Mouse (Mus musculus) MEL (cell line): ENCODE results near the gene Il19. TPM values are rescaled to one million over a fixed set of nuclear protein-coding genes. Genes with fewer than 3 reads are reported as not detected.

Experiments used
- DNase-seq: peaks from one replicate; pipeline ENCODE4 v3.0.0; 2011; ENCODE audit warnings: low read depth, low spot score
- H3K27ac ChIP-seq: 2 replicates; pipeline ENCODE4 v1.5.1; 2012; ENCODE audit warnings: low read depth, mild to moderate bottlenecking, control low read depth, low read length, moderate library complexity; ENCODE audit not compliant: control insufficient read depth
- H3K27me3 ChIP-seq, 2 experiments: fragments of 150-350 bp in 1 of 2; sonication (generic) in 1 of 2; 2 replicates each; pipeline ENCODE4 v1.6.1; 2012; ENCODE audit warnings: low read length in 2 of 2, mild to moderate bottlenecking in 2 of 2, improper control_type of control experiment in 1 of 2, moderate library complexity in 1 of 2; ENCODE audit not compliant: insufficient read depth in 2 of 2, control insufficient read depth in 1 of 2
- H3K36me3 ChIP-seq, 2 experiments: 2 replicates each; pipeline ENCODE4 v1.6.1; 2012 to 2014; ENCODE audit warnings: low read length in 2 of 2, improper control_type of control experiment in 1 of 2, inconsistent platforms in 1 of 2, mild to moderate bottlenecking in 1 of 2; ENCODE audit not compliant: insufficient read depth in 2 of 2, control insufficient read depth in 1 of 2
- H3K4me1 ChIP-seq, 2 experiments: fragments of 150-350 bp in 1 of 2; sonication (generic) in 1 of 2; 2 replicates each; pipeline ENCODE4 v1.6.1; 2012; ENCODE audit warnings: low read length in 2 of 2, improper control_type of control experiment in 1 of 2, mild to moderate bottlenecking in 1 of 2; ENCODE audit not compliant: insufficient read depth in 2 of 2, control insufficient read depth in 1 of 2
- H3K4me3 ChIP-seq, 2 experiments: fragments of 150-350 bp in 1 of 2; sonication (generic) in 1 of 2; 2 replicates each; pipeline ENCODE4 v1.5.1; 2012; ENCODE audit warnings: low read depth in 2 of 2, low read length in 2 of 2, mild to moderate bottlenecking in 2 of 2, moderate library complexity in 2 of 2, control low read depth in 1 of 2, improper control_type of control experiment in 1 of 2; ENCODE audit not compliant: control insufficient read depth in 1 of 2, insufficient read depth in 1 of 2
- H3K79me2 ChIP-seq: 2 replicates; pipeline ENCODE4 v1.6.1; 2012; ENCODE audit warnings: mild to moderate bottlenecking, low read length, moderate library complexity; ENCODE audit not compliant: control insufficient read depth, poor library complexity, insufficient read depth
- H3K9ac ChIP-seq: 2 replicates; pipeline ENCODE4 v1.6.1; 2012; ENCODE audit warnings: low read depth, mild to moderate bottlenecking, control low read depth, low read length, moderate library complexity; ENCODE audit not compliant: control insufficient read depth, poor library complexity, severe bottlenecking
- H3K9me3 ChIP-seq: fragments of 150-350 bp; sonication (generic); replicated peaks from 2 replicates; pipeline ENCODE4 v1.6.1; 2012; ENCODE audit warnings: mild to moderate bottlenecking, low read length, improper control_type of control experiment, moderate library complexity; ENCODE audit not compliant: insufficient read depth
- CHD1 ChIP-seq: IDR thresholded peaks from 2 replicates; pipeline ENCODE4 v1.6.1; 2012; ENCODE audit warnings: low read depth, mild to moderate bottlenecking, inconsistent platforms, low read length, improper control_type of control experiment
- CHD2 ChIP-seq: IDR thresholded peaks from 2 replicates; pipeline ENCODE4 v1.6.1; 2011; ENCODE audit warnings: low read length, improper control_type of control experiment
- CTCF ChIP-seq, 3 experiments: IDR thresholded peaks in 2 of 3; conservative IDR thresholded peaks in 1 of 3; 2 replicates each; pipeline ENCODE4 v1.5.1; 2011 to 2012; ENCODE audit warnings: low read length in 3 of 3, low read depth in 2 of 3, mild to moderate bottlenecking in 2 of 3, improper control_type of control experiment in 1 of 3, inconsistent platforms in 1 of 3, mixed read lengths in 1 of 3, moderate library complexity in 1 of 3; ENCODE audit not compliant: control insufficient read depth in 1 of 3, insufficient read depth in 1 of 3, poor library complexity in 1 of 3, severe bottlenecking in 1 of 3
- ELF1 ChIP-seq: IDR thresholded peaks from 2 replicates; pipeline ENCODE4 v1.6.1; 2014; ENCODE audit warnings: low read depth, mild to moderate bottlenecking, inconsistent platforms, low read length, improper control_type of control experiment, moderate library complexity
- ETS1 ChIP-seq: IDR thresholded peaks from 2 replicates; pipeline ENCODE4 v1.6.1; 2012; ENCODE audit warnings: low read depth, mild to moderate bottlenecking, inconsistent platforms, low read length, improper control_type of control experiment, moderate library complexity
- KAT2A ChIP-seq: conservative IDR thresholded peaks from 2 replicates; pipeline ENCODE4 v1.6.1; 2012; ENCODE audit warnings: low read depth, low read length, improper control_type of control experiment, inconsistent platforms
- MAFK ChIP-seq: IDR thresholded peaks from 2 replicates; pipeline ENCODE4 v1.6.1; 2011; ENCODE audit warnings: low read depth, mild to moderate bottlenecking, low read length, improper control_type of control experiment, borderline replicate concordance
- MAZ ChIP-seq: IDR thresholded peaks from 2 replicates; pipeline ENCODE4 v1.6.1; 2012; ENCODE audit warnings: low read depth, mild to moderate bottlenecking, inconsistent platforms, low read length, improper control_type of control experiment
- MYC ChIP-seq: IDR thresholded peaks from 2 replicates; pipeline ENCODE4 v1.6.1; 2011; ENCODE audit warnings: low read depth, mild to moderate bottlenecking, low read length, improper control_type of control experiment, moderate library complexity
- NELFE ChIP-seq: IDR thresholded peaks from 2 replicates; pipeline ENCODE4 v1.6.1; 2011; ENCODE audit warnings: low read depth, low read length, improper control_type of control experiment
- POLR2AphosphoS5 ChIP-seq: IDR thresholded peaks from 2 replicates; pipeline ENCODE4 v1.6.1; 2012; ENCODE audit warnings: low read depth, borderline replicate concordance, mild to moderate bottlenecking, inconsistent platforms, low read length, moderate library complexity, mixed read lengths
- SIN3A ChIP-seq: IDR thresholded peaks from 2 replicates; pipeline ENCODE4 v1.6.1; 2012; ENCODE audit warnings: low read length, improper control_type of control experiment, inconsistent platforms
- SMC3 ChIP-seq: IDR thresholded peaks from 2 replicates; pipeline ENCODE4 v1.6.1; 2011; ENCODE audit warnings: low read depth, low read length, improper control_type of control experiment
- TBP ChIP-seq: IDR thresholded peaks from 2 replicates; pipeline ENCODE4 v1.8.0; 2011; ENCODE audit warnings: low read depth, low read length, improper control_type of control experiment
- TCF12 ChIP-seq: IDR thresholded peaks from 2 replicates; pipeline ENCODE4 v1.6.1; 2014; ENCODE audit warnings: low read depth, mild to moderate bottlenecking, inconsistent platforms, low read length, improper control_type of control experiment, moderate library complexity
- UBTF ChIP-seq: IDR thresholded peaks from 2 replicates; pipeline ENCODE4 v1.6.1; 2012; ENCODE audit warnings: low read depth, mild to moderate bottlenecking, inconsistent platforms, low read length, improper control_type of control experiment, moderate library complexity, borderline replicate concordance; ENCODE audit not compliant: insufficient read depth
- USF2 ChIP-seq, 2 experiments: IDR thresholded peaks; 2 replicates each; pipeline ENCODE4 v1.6.1; 2011 to 2012; ENCODE audit warnings: improper control_type of control experiment in 2 of 2, low read length in 2 of 2, borderline replicate concordance in 1 of 2, inconsistent platforms in 1 of 2, low read depth in 1 of 2, mild to moderate bottlenecking in 1 of 2; ENCODE audit not compliant: insufficient read depth in 1 of 2
- ZKSCAN1 ChIP-seq: IDR thresholded peaks from 2 replicates; pipeline ENCODE4 v1.6.1; 2012; ENCODE audit warnings: low read depth, mild to moderate bottlenecking, inconsistent platforms, low read length, improper control_type of control experiment, moderate library complexity
- ZMIZ1 ChIP-seq: IDR thresholded peaks from 2 replicates; pipeline ENCODE4 v1.6.1; 2012; ENCODE audit warnings: low read depth, mild to moderate bottlenecking, inconsistent platforms, low read length, improper control_type of control experiment, moderate library complexity
- ZNF384 ChIP-seq: IDR thresholded peaks from 2 replicates; pipeline ENCODE4 v1.6.1; 2012; ENCODE audit warnings: low read depth, mild to moderate bottlenecking, inconsistent platforms, low read length, improper control_type of control experiment
- polyA plus RNA-seq, 2 experiments: library from polyadenylated mRNA; stranded (reverse) in 1 of 2; unstranded in 1 of 2; fragments of >175 nt in 1 of 2; fragments of >200 nt in 1 of 2; gene quantifications; 2 replicates each; pipeline versions ENCODE4 v1.2.1 to v1.2.4; 2012; ENCODE audit warnings: low replicate concordance in 2 of 2, low read depth in 1 of 2; ENCODE audit not compliant: insufficient read length in 2 of 2, insufficient read depth in 1 of 2, missing spikeins in 1 of 2
- total RNA-seq: library from RNA; depleted of rRNA; stranded (reverse); fragments of 300-350 nt; gene quantifications from 2 replicates; pipeline ENCODE4 v1.2.3, GENCODE M21; 2012; rRNA removed

Gene Il19
- total and polyA plus RNA-seq, 3 experiments, result not detected

DNA sequence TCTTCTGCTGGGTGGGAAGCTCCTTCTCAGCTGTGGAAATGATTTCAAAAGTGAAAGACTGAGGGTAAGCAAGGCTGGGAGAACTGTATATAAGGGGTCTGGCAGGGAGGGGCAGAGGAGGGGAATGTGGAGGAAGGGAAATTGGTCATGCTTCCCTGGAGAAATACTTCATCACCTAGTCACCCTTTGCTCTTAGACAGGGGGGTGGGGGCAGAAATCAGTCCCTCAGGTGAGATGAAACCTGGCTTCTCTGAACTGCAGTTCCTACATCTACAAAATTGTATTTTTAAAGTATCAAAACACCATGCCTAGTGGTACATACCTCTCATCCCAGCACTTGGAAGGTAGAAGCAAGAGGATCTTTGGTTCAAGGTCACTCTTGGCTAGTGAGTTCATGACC, 52.6 kb downstream of the Il19 start, which contains the start of gene Il24:
Gene Il24, minus strand, starts transcription at position 101 of the 400 bp plus-strand sequence.
- no peak for DNase-seq
- TF ChIP-seq SMC3, result no peak
- TF ChIP-seq TCF12, result no peak
- no peak for TF ChIP-seq ZMIZ1
- TF ChIP-seq UBTF, result no peak
- TF ChIP-seq ETS1, result no peak
- TF ChIP-seq NELFE, result no peak
- no peak for TF ChIP-seq CHD2
- no peak for TF ChIP-seq KAT2A
- TF ChIP-seq USF2 (IDR thresholded peaks at IDR 0.05; ENCODE audit: borderline replicate concordance in 1 of 2, insufficient read depth in 1 of 2, low read depth in 1 of 2, low read length in 2 of 2), result no peak
- no peak for TF ChIP-seq TBP
- no peak for TF ChIP-seq MYC
- TF ChIP-seq, all 39 proteins: peak for 0
- H3K4me3 ChIP-seq, result no peak within 1 kb of the TSS

GRCm38 (mm10) chr1:130883146-130883545, 56.8 kb downstream of the Il19 start:
- Histone ChIP-seq H3K9ac (no peak overlapping the region), H3K27me3 (peaks cover 0 to 19% of the 10 kb centered on the region in 2 experiments), H3K79me2 (no peaks in the 10 kb centered on the region), H3K27ac (no peak overlapping the region), H3K9me3 (no peaks in the 10 kb centered on the region), H3K4me3 (no peak overlapping the region)
- no peak for DNase-seq
- TF ChIP-seq CHD1 (no peak), ZNF384 (no peak), CTCF (IDR thresholded peaks at IDR 0.05 in 2 of 3, conservative IDR thresholded peaks at IDR 0.05 in 1 of 3; ENCODE audit: control insufficient read depth in 1 of 3, insufficient read depth in 1 of 3, low read depth in 2 of 3, low read length in 3 of 3, poor library complexity in 1 of 3, severe bottlenecking in 1 of 3) (no peak), ZMIZ1 (no peak), POLR2AphosphoS5 (no peak), TBP (no peak), ETS1 (no peak), SIN3A (no peak), ELF1 (no peak), ZKSCAN1 (no peak), MAFK (no peak), TCF12 (no peak), MAZ (no peak)
- TF ChIP-seq, all 39 proteins: peak for 0
- H3K36me3 ChIP-seq, result no peaks in the 10 kb centered on the region
- H3K4me1 ChIP-seq, result no peaks in the 10 kb centered on the region

More for the DNA sequence above, 52.6 kb downstream of the Il19 start, which contains the start of gene Il24:
- H3K27me3 ChIP-seq, result peaks cover 2 to 31% of the 10 kb centered on the region in 2 experiments
- no peaks in the 10 kb centered on the region for H3K79me2 ChIP-seq
- no peaks in the 10 kb centered on the region for H3K9me3 ChIP-seq
- H3K4me1 ChIP-seq, result no peaks in the 10 kb centered on the region
- no peak within 1 kb of the TSS for H3K27ac ChIP-seq
- no peak within 1 kb of the TSS for H3K9ac ChIP-seq
- no peaks in the 10 kb centered on the region for H3K36me3 ChIP-seq

Other genes starting within 250 kb of the Il19 start
- not detected in 2 replicates for gene Gm29427, start 224.3 kb downstream of the Il19 start, total RNA-seq
- not detected for gene Gm29427, start 224.3 kb downstream of the Il19 start, polyA plus RNA-seq
- gene Yod1, start 222.8 kb downstream of the Il19 start, total RNA-seq, result 7.1 and 8.6 TPM in 2 replicates
- gene Yod1, start 222.8 kb downstream of the Il19 start, polyA plus RNA-seq, result 1 to 10 TPM in 1 of 2 experiments, not detected in 1; 6.1 TPM
- 11.3 and 13.6 TPM in 2 replicates for gene Pfkfb2, start 210.9 kb downstream of the Il19 start, total RNA-seq
- 10 to 100 TPM in 1 of 2 experiments, not detected in 1; 13.9 TPM for gene Pfkfb2, start 210.9 kb downstream of the Il19 start, polyA plus RNA-seq
- 0.31 and 0.39 TPM in 2 replicates for gene AA986860, start 208.1 kb downstream of the Il19 start, total RNA-seq
- under 1 TPM in 1 of 2 experiments, not detected in 1; 0.58 TPM for gene AA986860, start 208.1 kb downstream of the Il19 start, polyA plus RNA-seq
- not detected in 2 replicates for gene Fcamr, start 139.2 kb downstream of the Il19 start, total RNA-seq
- gene Fcamr, start 139.2 kb downstream of the Il19 start, polyA plus RNA-seq, result not detected
- gene Pigr, start 113.4 kb downstream of the Il19 start, total RNA-seq, result not detected in 2 replicates
- gene Pigr, start 113.4 kb downstream of the Il19 start, polyA plus RNA-seq, result not detected
- gene Fcmr, start 74.4 kb downstream of the Il19 start, total RNA-seq, result not detected in 2 replicates
- not detected for gene Fcmr, start 74.4 kb downstream of the Il19 start, polyA plus RNA-seq
- gene Il24, start 52.7 kb downstream of the Il19 start, total RNA-seq, result not detected in 2 replicates
- gene Il24, start 52.7 kb downstream of the Il19 start, polyA plus RNA-seq, result not detected
- not detected in 2 replicates for gene Il20, start 28.7 kb downstream of the Il19 start, total RNA-seq
- not detected for gene Il20, start 28.7 kb downstream of the Il19 start, polyA plus RNA-seq
- not detected in 2 replicates for gene Il10, start 79.7 kb upstream of the Il19 start, total RNA-seq
- gene Il10, start 79.7 kb upstream of the Il19 start, polyA plus RNA-seq, result not detected
- gene Mapkapk2, start 157.7 kb upstream of the Il19 start, total RNA-seq, result 51.7 and 53.2 TPM in 2 replicates
- gene Mapkapk2, start 157.7 kb upstream of the Il19 start, polyA plus RNA-seq, result 10 to 100 TPM in 1 of 2 experiments, not detected in 1; 85.4 TPM
- 7.9 and 8.6 TPM in 2 replicates for gene Dyrk3, start 198.2 kb upstream of the Il19 start, total RNA-seq
- 10 to 100 TPM in 1 of 2 experiments, not detected in 1; 11.8 TPM for gene Dyrk3, start 198.2 kb upstream of the Il19 start, polyA plus RNA-seq
- 29.3 and 31.0 TPM in 2 replicates for gene Eif2d, start 213.1 kb upstream of the Il19 start, total RNA-seq
- 10 to 100 TPM in 1 of 2 experiments, not detected in 1; 43.6 TPM for gene Eif2d, start 213.1 kb upstream of the Il19 start, polyA plus RNA-seq